Mouse (Mus musculus): ENCODE results near the gene Fmn2. TPM values are rescaled to one million over a fixed set of nuclear protein-coding genes. Genes with fewer than 3 reads are reported as not detected.

Fmn2 gene
- polyA plus RNA-seq, 1 experiment from 2014 or later = 9.4 TPM

GRCm38 (mm10) chr1:174630074-174630473 is 128.4 kb downstream of the Fmn2 start:
- no peaks in the 10 kb centered on the region for H3K4me1 ChIP-seq (ENCODE audit: control insufficient read depth, insufficient read depth, low read length)
- 72% methylated on average over 1 of the region's 1 CpGs for WGBS
- no peaks in the 10 kb centered on the region for H3K27me3 ChIP-seq (ENCODE audit: control insufficient read depth, insufficient read depth, low read length)
- no peak overlapping the region for H3K4me3 ChIP-seq (replicated peaks; ENCODE audit: low read depth, low read length)
- no peaks in the 10 kb centered on the region for H3K36me3 ChIP-seq (ENCODE audit: control insufficient read depth, insufficient read depth, low read length)
- ATAC-seq (ENCODE audit: low FRiP score, low TSS enrichment) (no peak), DNase-seq (no peak)
- H3K4me2 ChIP-seq (ENCODE audit: low read length) = no peak overlapping the region
- no peak overlapping the region for H3K9ac ChIP-seq (replicated peaks; ENCODE audit: low read length)
- H3K9me3 ChIP-seq (ENCODE audit: control insufficient read depth, low read length) = no peaks in the 10 kb centered on the region
- no peak overlapping the region for H3K27ac ChIP-seq (replicated peaks; ENCODE audit: low read depth, low read length)

DNA sequence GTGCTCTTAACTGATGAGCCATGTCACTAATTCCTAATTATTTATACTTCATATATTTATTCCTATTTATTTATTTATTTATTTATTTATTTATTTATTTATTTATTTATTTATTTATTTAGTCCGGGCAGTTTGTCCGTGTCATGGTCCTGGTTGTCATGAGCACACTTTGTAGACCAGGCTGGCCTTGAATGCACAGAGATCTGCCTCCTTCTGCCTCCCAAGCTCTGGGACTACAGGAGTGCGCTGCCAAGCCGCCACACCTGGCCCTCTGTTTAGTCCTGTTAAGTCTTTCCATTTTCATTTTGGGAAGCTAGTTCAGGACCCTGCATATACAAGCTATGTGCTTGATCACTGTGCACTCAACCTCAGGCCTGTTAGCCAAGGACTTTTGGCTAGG is 134.7 kb downstream of the Fmn2 start:
- H3K36me3 ChIP-seq (ENCODE audit: control insufficient read depth, insufficient read depth, low read length) = no peaks in the 10 kb centered on the region
- H3K9me3 ChIP-seq (ENCODE audit: control insufficient read depth, low read length) = no peaks in the 10 kb centered on the region
- no peaks in the 10 kb centered on the region for H3K27me3 ChIP-seq (ENCODE audit: control insufficient read depth, insufficient read depth, low read length)
- H3K9ac ChIP-seq (replicated peaks; ENCODE audit: low read length) = no peak overlapping the region
- WGBS = 96% methylated on average over 4 of the region's 4 CpGs
- no peak overlapping the region for H3K4me3 ChIP-seq (replicated peaks; ENCODE audit: low read depth, low read length)
- no peak for ATAC-seq (ENCODE audit: low FRiP score, low TSS enrichment)
- H3K4me1 ChIP-seq (ENCODE audit: control insufficient read depth, insufficient read depth, low read length) = no peaks in the 10 kb centered on the region
- DNase-seq = no peak
- H3K27ac ChIP-seq (replicated peaks; ENCODE audit: low read depth, low read length) = no peak overlapping the region
- no peak overlapping the region for H3K4me2 ChIP-seq (ENCODE audit: low read length)

GRCm38 (mm10) chr1:174637564-174638085 is 136.0 kb downstream of the Fmn2 start:
- no peaks in the 10 kb centered on the region for H3K4me1 ChIP-seq (ENCODE audit: control insufficient read depth, insufficient read depth, low read length)
- H3K9me3 ChIP-seq (ENCODE audit: control insufficient read depth, low read length) = no peaks in the 10 kb centered on the region
- ATAC-seq (ENCODE audit: low FRiP score, low TSS enrichment) (no peak), DNase-seq (no peak)
- no peak overlapping the region for H3K27ac ChIP-seq (replicated peaks; ENCODE audit: low read depth, low read length)
- H3K4me2 ChIP-seq (ENCODE audit: low read length) = no peak overlapping the region
- H3K9ac ChIP-seq (replicated peaks; ENCODE audit: low read length) = no peak overlapping the region
- no peaks in the 10 kb centered on the region for H3K27me3 ChIP-seq (ENCODE audit: control insufficient read depth, insufficient read depth, low read length)
- H3K4me3 ChIP-seq (replicated peaks; ENCODE audit: low read depth, low read length) = no peak overlapping the region
- no peaks in the 10 kb centered on the region for H3K36me3 ChIP-seq (ENCODE audit: control insufficient read depth, insufficient read depth, low read length)
- 74% methylated on average over 6 of the region's 6 CpGs for WGBS

GRCm38 (mm10) chr1:174640901-174641300 is 139.3 kb downstream of the Fmn2 start:
- no peak overlapping the region for H3K27ac ChIP-seq (replicated peaks; ENCODE audit: low read depth, low read length)
- H3K27me3 ChIP-seq (ENCODE audit: control insufficient read depth, insufficient read depth, low read length) = no peaks in the 10 kb centered on the region
- H3K4me2 ChIP-seq (ENCODE audit: low read length) = no peak overlapping the region
- no peaks in the 10 kb centered on the region for H3K4me1 ChIP-seq (ENCODE audit: control insufficient read depth, insufficient read depth, low read length)
- DNase-seq (no peak), ATAC-seq (ENCODE audit: low FRiP score, low TSS enrichment) (no peak)
- no peaks in the 10 kb centered on the region for H3K36me3 ChIP-seq (ENCODE audit: control insufficient read depth, insufficient read depth, low read length)
- no peak overlapping the region for H3K9ac ChIP-seq (replicated peaks; ENCODE audit: low read length)
- no peak overlapping the region for H3K4me3 ChIP-seq (replicated peaks; ENCODE audit: low read depth, low read length)
- 87% methylated on average over 1 of the region's 1 CpGs for WGBS
- H3K9me3 ChIP-seq (ENCODE audit: control insufficient read depth, low read length) = no peaks in the 10 kb centered on the region

- Histone ChIP-seq H3K4me1 (ENCODE audit: control insufficient read depth, insufficient read depth, low read length) (no peaks in the 10 kb centered on the region), H3K27ac (replicated peaks; ENCODE audit: low read depth, low read length) (no peak overlapping the region), H3K9ac (replicated peaks; ENCODE audit: low read length) (no peak overlapping the region), H3K27me3 (ENCODE audit: control insufficient read depth, insufficient read depth, low read length) (no peaks in the 10 kb centered on the region), H3K9me3 (ENCODE audit: control insufficient read depth, low read length) (no peaks in the 10 kb centered on the region), H3K4me2 (ENCODE audit: low read length) (no peak overlapping the region), H3K36me3 (ENCODE audit: control insufficient read depth, insufficient read depth, low read length) (no peaks in the 10 kb centered on the region), H3K4me3 (replicated peaks; ENCODE audit: low read depth, low read length) (no peak overlapping the region)
- ATAC-seq (ENCODE audit: low FRiP score, low TSS enrichment) (no peak), DNase-seq (no peak)
- 62% methylated on average over 5 of the region's 5 CpGs for WGBS
Observed at GRCm38 (mm10) chr1:174643431-174644010, 141.9 kb downstream of the Fmn2 start.

DNA sequence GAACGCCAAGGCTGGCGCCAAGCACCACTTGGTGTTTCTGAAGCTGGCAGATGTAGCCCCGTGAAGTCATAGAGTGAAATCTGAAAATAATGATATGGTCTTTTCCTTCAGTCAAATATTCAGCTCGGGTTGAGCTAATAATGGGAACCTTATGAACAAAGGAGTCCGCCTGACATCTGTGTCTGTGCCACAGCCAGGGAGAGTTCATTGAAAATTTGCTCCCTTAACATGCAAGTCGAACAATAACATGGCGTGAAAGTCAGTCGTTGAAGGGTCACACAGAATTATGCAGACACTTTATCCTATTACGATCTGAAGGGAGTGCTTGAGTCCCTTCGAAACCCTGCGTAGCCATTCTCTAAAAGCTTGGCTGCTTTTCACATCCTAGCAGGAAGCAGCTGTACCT is 147.8 kb downstream of the Fmn2 start:
- H3K9me3 ChIP-seq (ENCODE audit: control insufficient read depth, low read length) = no peaks in the 10 kb centered on the region
- no peak overlapping the region for H3K4me3 ChIP-seq (replicated peaks; ENCODE audit: low read depth, low read length)
- DNase-seq (peak; percentile 46), ATAC-seq (ENCODE audit: low FRiP score, low TSS enrichment) (peak; percentile 72; the same call in 1 of the 2 replicates)
- H3K27me3 ChIP-seq (ENCODE audit: control insufficient read depth, insufficient read depth, low read length) = no peaks in the 10 kb centered on the region
- H3K4me2 ChIP-seq (ENCODE audit: low read length) = no peak overlapping the region
- no peaks in the 10 kb centered on the region for H3K36me3 ChIP-seq (ENCODE audit: control insufficient read depth, insufficient read depth, low read length)
- 21% methylated on average over 11 of the region's 11 CpGs for WGBS
- H3K9ac ChIP-seq (replicated peaks; ENCODE audit: low read length) = no peak overlapping the region
- no peak overlapping the region; the same call in 1 of the 2 replicates for H3K27ac ChIP-seq (replicated peaks; ENCODE audit: low read depth, low read length)
- H3K4me1 ChIP-seq (ENCODE audit: control insufficient read depth, insufficient read depth, low read length) = no peaks in the 10 kb centered on the region

- no peaks in the 10 kb centered on the region for H3K9me3 ChIP-seq (ENCODE audit: control insufficient read depth, low read length)
- H3K4me3 ChIP-seq (replicated peaks; ENCODE audit: low read depth, low read length) = no peak overlapping the region
- no peaks in the 10 kb centered on the region for H3K36me3 ChIP-seq (ENCODE audit: control insufficient read depth, insufficient read depth, low read length)
- ATAC-seq (ENCODE audit: low FRiP score, low TSS enrichment) = no peak
- no peak overlapping the region for H3K4me2 ChIP-seq (ENCODE audit: low read length)
- no peaks in the 10 kb centered on the region for H3K27me3 ChIP-seq (ENCODE audit: control insufficient read depth, insufficient read depth, low read length)
- H3K27ac ChIP-seq (replicated peaks; ENCODE audit: low read depth, low read length) = no peak overlapping the region
- no peak for DNase-seq
- H3K4me1 ChIP-seq (ENCODE audit: control insufficient read depth, insufficient read depth, low read length) = no peaks in the 10 kb centered on the region
- no peak overlapping the region for H3K9ac ChIP-seq (replicated peaks; ENCODE audit: low read length)
- WGBS = 63% methylated on average over 5 of the region's 5 CpGs
Observed at GRCm38 (mm10) chr1:174654565-174654964, 152.9 kb downstream of the Fmn2 start.

DNA sequence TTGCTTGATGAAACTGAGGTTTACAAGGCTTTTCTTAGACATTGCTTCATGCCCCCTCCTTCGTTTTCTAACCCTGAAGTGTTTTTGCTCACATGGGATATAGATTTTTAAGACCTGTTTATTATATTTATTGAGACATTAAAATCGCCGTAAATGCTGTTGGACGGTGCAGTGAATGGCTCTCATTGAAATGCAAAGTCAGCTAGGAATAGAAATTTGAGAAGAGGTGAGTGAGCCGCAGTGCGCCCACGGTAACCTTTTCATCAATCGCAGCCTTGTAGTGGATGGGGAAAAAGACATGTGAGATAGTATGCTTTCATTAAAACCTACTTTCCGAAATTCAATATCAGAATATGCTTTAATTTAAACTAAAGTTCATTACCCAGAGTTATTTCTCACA is 153.7 kb downstream of the Fmn2 start:
- no peaks in the 10 kb centered on the region for H3K27me3 ChIP-seq (ENCODE audit: control insufficient read depth, insufficient read depth, low read length)

GRCm38 (mm10) chr1:174656554-174656953 is 154.9 kb downstream of the Fmn2 start:
- DNase-seq = no peak
- H3K36me3 ChIP-seq (ENCODE audit: control insufficient read depth, insufficient read depth, low read length) = no peaks in the 10 kb centered on the region
- H3K4me3 ChIP-seq (replicated peaks; ENCODE audit: low read depth, low read length) = no peak overlapping the region
- ATAC-seq (ENCODE audit: low FRiP score, low TSS enrichment) = no peak
- no peaks in the 10 kb centered on the region for H3K27me3 ChIP-seq (ENCODE audit: control insufficient read depth, insufficient read depth, low read length)
- no peaks in the 10 kb centered on the region for H3K4me1 ChIP-seq (ENCODE audit: control insufficient read depth, insufficient read depth, low read length)
- H3K9ac ChIP-seq (replicated peaks; ENCODE audit: low read length) = no peak overlapping the region
- 97% methylated on average over 4 of the region's 4 CpGs for WGBS
- no peak overlapping the region for H3K4me2 ChIP-seq (ENCODE audit: low read length)
- H3K27ac ChIP-seq (replicated peaks; ENCODE audit: low read depth, low read length) = no peak overlapping the region
- no peaks in the 10 kb centered on the region for H3K9me3 ChIP-seq (ENCODE audit: control insufficient read depth, low read length)

More for the DNA sequence above, 153.7 kb downstream of the Fmn2 start:
- no peaks in the 10 kb centered on the region for H3K4me1 ChIP-seq (ENCODE audit: control insufficient read depth, insufficient read depth, low read length)
- H3K9ac ChIP-seq (replicated peaks; ENCODE audit: low read length) = no peak overlapping the region
- DNase-seq (no peak), ATAC-seq (ENCODE audit: low FRiP score, low TSS enrichment) (no peak)
- no peaks in the 10 kb centered on the region for H3K36me3 ChIP-seq (ENCODE audit: control insufficient read depth, insufficient read depth, low read length)
- no peak overlapping the region for H3K4me3 ChIP-seq (replicated peaks; ENCODE audit: low read depth, low read length)
- no peaks in the 10 kb centered on the region for H3K9me3 ChIP-seq (ENCODE audit: control insufficient read depth, low read length)
- no peak overlapping the region for H3K4me2 ChIP-seq (ENCODE audit: low read length)
- WGBS = 52% methylated on average over 9 of the region's 9 CpGs
- no peak overlapping the region for H3K27ac ChIP-seq (replicated peaks; ENCODE audit: low read depth, low read length)

All from midbrain, embryonic 14.5 days (tissue).